Mouse (Mus musculus) heart, postnatal 0 days (tissue): ENCODE data around the gene Capza1. TPM values are rescaled to one million over a fixed set of nuclear protein-coding genes. Genes with fewer than 3 reads are reported as not detected.

Experiments used
- ATAC-seq: fragments of 200-750 bp; cut with Nextera tagmentation; 2 replicates; pipeline ENCODE4 v1.8.0; 2017; ENCODE audit warnings: low read depth, moderate number of reproducible peaks, moderate library complexity; ENCODE audit not compliant: insufficient read depth
- DNase-seq: peaks from one replicate; pipeline ENCODE4 v3.0.0-alpha.2; 2016; ENCODE audit warnings: low spot score
- H3K27ac ChIP-seq: fragments of 300-500 bp; sonication (generic); 2 replicates; pipeline ENCODE4 v1.5.1; 2014; ENCODE audit warnings: low read depth, mild to moderate bottlenecking
- H3K27me3 ChIP-seq: fragments of 300-500 bp; sonication (generic); 2 replicates; pipeline ENCODE4 v1.6.1; 2014; ENCODE audit warnings: low read length, mixed read lengths; ENCODE audit not compliant: control insufficient read depth, insufficient read depth
- H3K36me3 ChIP-seq: fragments of 300-500 bp; sonication (generic); replicated peaks from 2 replicates; pipeline ENCODE4 v1.6.1; 2014; ENCODE audit warnings: low read length, mixed read lengths; ENCODE audit not compliant: control insufficient read depth, insufficient read depth
- H3K4me1 ChIP-seq: fragments of 300-500 bp; sonication (generic); 2 replicates; pipeline ENCODE4 v1.6.1; 2014; ENCODE audit warnings: antibody characterized with exemption; ENCODE audit not compliant: control insufficient read depth, insufficient read depth
- H3K4me2 ChIP-seq: fragments of 300-500 bp; sonication (generic); 2 replicates; pipeline ENCODE4 v1.6.1; 2014; ENCODE audit warnings: low read depth, mild to moderate bottlenecking, low read length, moderate library complexity
- H3K4me3 ChIP-seq: fragments of 300-500 bp; sonication (generic); 2 replicates; pipeline ENCODE4 v1.5.1; 2014; ENCODE audit warnings: low read depth, low read length
- H3K9ac ChIP-seq: fragments of 300-500 bp; sonication (generic); replicated peaks from 2 replicates; pipeline ENCODE4 v1.6.1; 2014; ENCODE audit warnings: low read depth, low read length, mixed read lengths
- H3K9me3 ChIP-seq: fragments of 300-500 bp; sonication (generic); replicated peaks from 2 replicates; pipeline ENCODE4 v1.6.1; 2016; ENCODE audit warnings: low read length; ENCODE audit not compliant: control insufficient read depth
- CTCF ChIP-seq: IDR thresholded peaks from 2 replicates; pipeline ENCODE4 v1.5.1; 2016; ENCODE audit warnings: antibody characterized with exemption, control low read depth, low read depth
- EP300 ChIP-seq: IDR thresholded peaks from 2 replicates; pipeline ENCODE4 v1.6.1; 2016; ENCODE audit warnings: antibody characterized with exemption, low read depth
- WGBS: fragments of 180-500 bp; shearing (Covaris S2); extraction: QIAGEN DNeasy Blood & Tissue Kit; methylation state at CpG from one replicate; pipeline ENCODE4 v1.1.7; 2014; 5-methylcytosine and 5-hydroxymethylcytosine counted together
- polyA plus RNA-seq: library from polyadenylated mRNA; unstranded; fragments of >200 nt; fragmentation: Nextera tagmentation; extraction: Ambion mirVana; gene quantifications from 2 replicates; pipeline ENCODE4 v1.2.1, GENCODE M21; 2015
- total RNA-seq: library from RNA; depleted of rRNA; stranded (reverse); fragments of >200 nt; gene quantifications from 2 replicates; pipeline ENCODE4 v1.2.3, GENCODE M21; 2014; ENCODE audit warnings: low replicate concordance

Gene Capza1
- total and polyA plus RNA-seq, 2 experiments from 2014 or later, result 98.4 to 141 TPM

DNA sequence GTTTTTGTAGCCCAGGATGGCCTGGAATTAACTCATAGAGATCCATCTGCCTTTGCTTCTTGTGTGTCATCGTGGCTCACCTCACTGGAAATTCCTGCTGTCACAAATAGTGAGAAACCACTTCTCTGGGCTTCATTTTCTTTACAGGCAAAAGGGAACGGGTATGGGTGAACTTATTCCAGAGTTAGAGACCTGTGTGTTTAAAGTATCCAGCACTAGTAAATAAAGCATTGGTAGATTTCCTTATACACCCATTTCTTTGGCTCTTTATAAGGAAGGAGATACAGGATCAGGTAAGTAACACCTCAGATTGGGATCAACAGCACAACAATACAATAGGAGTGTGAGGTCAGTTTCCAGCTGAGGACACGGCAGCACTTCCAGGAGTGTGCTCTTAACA lies 76.2 kb downstream of the Capza1 start, which contains the start of gene Rhoc:
Gene Rhoc, plus strand, starts transcription at position 301 of the 400 bp plus-strand sequence.
- TF ChIP-seq CTCF (no peak), EP300 (no peak)
- Histone ChIP-seq H3K9me3 (no peaks in the 10 kb centered on the region), H3K4me1 (peaks cover 20% of the 10 kb centered on the region)

GRCm38 (mm10) chr3:104785284-104785683 lies 79.0 kb downstream of the Capza1 start:
- TF ChIP-seq CTCF (no peak), EP300 (no peak)
- Histone ChIP-seq H3K4me1 (peaks cover 17% of the 10 kb centered on the region), H3K4me2 (no peak overlapping the region), H3K36me3 (no peaks in the 10 kb centered on the region), H3K27ac (no peak overlapping the region), H3K9me3 (no peaks in the 10 kb centered on the region), H3K9ac (no peak overlapping the region), H3K27me3 (no peaks in the 10 kb centered on the region), H3K4me3 (no peak overlapping the region)
- WGBS, result 86% methylated on average over 6 of the region's 6 CpGs
- no peak for ATAC-seq
- DNase-seq, result no peak

More for the DNA sequence above, 76.2 kb downstream of the Capza1 start, which contains the start of gene Rhoc:
- peak within 1 kb of the TSS; percentile 92 for H3K27ac ChIP-seq
- WGBS, result 16% methylated on average over 3 of the region's 3 CpGs
- peak within 1 kb of the TSS; percentile 83 for H3K9ac ChIP-seq
- peak within 1 kb of the TSS; percentile 77 for H3K4me2 ChIP-seq
- ATAC-seq (no peak), DNase-seq (no peak)
- H3K4me3 ChIP-seq, result peak within 1 kb of the TSS; percentile 70
- H3K27me3 ChIP-seq, result no peaks in the 10 kb centered on the region
- H3K36me3 ChIP-seq, result peaks cover 4% of the 10 kb centered on the region

- TF ChIP-seq EP300, result no peak
- TF ChIP-seq CTCF, result no peak
- no peak overlapping the region for H3K4me3 ChIP-seq
- H3K27ac ChIP-seq, result 0 out of 2 replicates have a peak overlapping the region, but pooled peaks have one; percentile 22
- peaks cover 13% of the 10 kb centered on the region for H3K4me1 ChIP-seq
- ATAC-seq (no peak), DNase-seq (no peak)
- H3K9ac ChIP-seq, result no peak overlapping the region
- no peaks in the 10 kb centered on the region for H3K27me3 ChIP-seq
- no peaks in the 10 kb centered on the region for H3K36me3 ChIP-seq
- WGBS, result 50% methylated on average over 14 of the region's 14 CpGs
- no peak overlapping the region for H3K4me2 ChIP-seq
- H3K9me3 ChIP-seq, result no peaks in the 10 kb centered on the region
These were observed 80.3 kb downstream of the Capza1 start for GRCm38 (mm10) chr3:104783971-104784500.

- Histone ChIP-seq H3K9me3 (no peaks in the 10 kb centered on the region), H3K27me3 (peaks cover 3% of the 10 kb centered on the region; the same call in 1 of the 2 replicates), H3K27ac (peak overlapping the region; percentile 92), H3K36me3 (no peaks in the 10 kb centered on the region), H3K9ac (peak overlapping the region; percentile 72), H3K4me1 (peaks cover 14% of the 10 kb centered on the region), H3K4me3 (peak overlapping the region; percentile 65), H3K4me2 (peak overlapping the region; percentile 98)
- ATAC-seq, result peak; percentile 63
- TF ChIP-seq CTCF (no peak), EP300 (0 out of 2 replicates have a peak, but pooled peaks have one; percentile 27)
- 10% methylated on average over 12 of the region's 12 CpGs for WGBS
- peak; percentile 83 for DNase-seq
These were observed 82.1 kb downstream of the Capza1 start for GRCm38 (mm10) chr3:104782061-104782681.

GRCm38 (mm10) chr3:104781471-104781903 lies 82.8 kb downstream of the Capza1 start, which contains the start of gene Fam19a3:
Gene Fam19a3 (minus strand): TSS chr3:104781840.
- Histone ChIP-seq H3K27me3 (peaks cover 10% of the 10 kb centered on the region), H3K4me1 (peaks cover 18% of the 10 kb centered on the region), H3K9ac (peak within 1 kb of the TSS; percentile 72), H3K36me3 (no peaks in the 10 kb centered on the region), H3K4me2 (peak within 1 kb of the TSS; percentile 98), H3K9me3 (no peaks in the 10 kb centered on the region), H3K4me3 (peak within 1 kb of the TSS; percentile 65), H3K27ac (peak within 1 kb of the TSS; percentile 92)
- DNase-seq (peak; percentile 74), ATAC-seq (peak; percentile 73)
- WGBS, result under 1% methylated on average over 25 of the region's 26 CpGs
- TF ChIP-seq EP300 (peak; percentile 56; the same call in 1 of the 2 replicates), CTCF (no peak)
